Mouse (Mus musculus): ENCODE results near the gene Mslnl.

DNA sequence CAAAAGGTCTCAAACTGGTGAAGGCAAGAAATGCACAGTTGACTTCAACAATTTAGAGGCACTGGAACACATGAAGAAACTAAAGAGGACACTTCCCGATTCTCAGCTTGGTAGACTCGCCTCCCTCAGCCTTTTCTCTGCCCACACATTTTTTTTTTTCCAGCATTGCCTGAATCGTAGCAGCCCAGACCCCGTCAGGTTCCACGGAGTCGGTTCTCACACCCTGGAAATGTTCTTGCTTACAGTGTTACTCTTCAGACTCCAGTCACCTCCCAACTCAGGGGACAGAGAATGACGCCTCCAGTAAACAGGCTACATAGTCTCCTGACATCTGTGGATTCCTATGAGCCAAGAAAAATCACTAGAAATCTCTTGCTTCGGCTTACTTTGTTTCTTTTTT is 24.3 kb downstream of the Mslnl start:
- TF ChIP-seq CTCF (IDR thresholded peaks at IDR 0.05) = no peak
- no peak for TF ChIP-seq EP300 (IDR thresholded peaks at IDR 0.05)
